Mouse (Mus musculus) thymus, adult 2 months (tissue): Measurements from ENCODE around the gene Ppm1h.

Source experiments
- CTCF ChIP-seq: fragments of 200-500 bp; IDR thresholded peaks from 2 replicates; pipeline ENCODE4 v1.5.1; 2012; ENCODE audit warnings: mild to moderate bottlenecking, control low read depth, low read length, moderate library complexity, borderline replicate concordance; ENCODE audit not compliant: control insufficient read depth, poor library complexity, insufficient read depth; ENCODE audit errors: extremely low read depth
- POLR2A ChIP-seq: fragments of 200-500 bp; IDR thresholded peaks from 2 replicates; pipeline ENCODE4 v1.6.1; 2012; ENCODE audit warnings: mild to moderate bottlenecking, low read length, control low read depth, moderate library complexity; ENCODE audit not compliant: control insufficient read depth, poor library complexity, insufficient read depth; ENCODE audit errors: extremely low read depth

DNA sequence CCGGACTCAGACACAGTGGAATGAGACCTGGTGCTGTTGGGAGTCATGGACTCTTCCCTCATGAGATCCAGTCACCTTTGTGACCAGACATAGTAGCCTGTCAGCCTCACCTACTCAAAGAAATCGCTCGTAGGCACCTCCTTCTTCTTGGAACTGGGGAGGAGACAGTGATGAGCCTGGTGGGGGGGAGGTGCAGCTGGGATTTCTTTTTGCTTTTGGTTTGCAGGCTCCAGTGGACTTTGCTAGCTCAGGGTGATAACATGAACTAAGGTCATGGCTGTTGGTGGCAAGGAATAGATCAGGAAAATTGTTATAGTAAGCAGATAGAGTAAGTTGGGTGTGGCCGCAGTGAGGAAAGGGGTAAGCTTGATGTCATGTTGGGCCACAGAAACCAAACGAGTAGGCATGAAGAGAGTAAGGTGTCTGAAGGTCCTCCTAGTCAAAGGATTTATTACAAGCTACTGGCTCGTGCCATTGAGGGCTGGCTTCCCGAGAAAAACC is 56.8 kb downstream of the Ppm1h start:
- TF ChIP-seq CTCF, result no peak
- TF ChIP-seq POLR2A, result no peak
